Mouse (Mus musculus): ENCODE data around the gene Zyg11a.
"Not testable (repeated sequence)": the region's sequence is repeated elsewhere in the genome, so short reads cannot be mapped to it uniquely, and the experiment has no call there.

Zyg11a gene

DNA sequence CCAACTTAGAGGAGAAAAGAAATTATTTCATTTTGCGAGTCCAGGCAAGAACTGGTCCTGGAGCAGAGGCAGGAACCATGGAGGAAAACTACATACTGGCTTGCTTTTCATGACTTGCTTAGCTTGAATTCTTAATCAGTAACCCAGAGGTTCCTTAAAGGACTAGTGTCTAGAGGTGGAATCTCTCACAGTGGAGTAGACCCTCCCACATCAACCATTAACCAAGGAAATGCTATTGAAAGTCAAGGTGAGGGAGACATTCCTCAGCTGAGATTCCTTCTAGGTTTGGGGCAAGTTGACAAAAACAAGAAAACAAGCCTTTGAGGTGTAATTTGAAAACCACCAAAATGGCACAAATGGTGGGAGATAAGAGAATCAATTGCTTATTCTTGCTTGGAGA is 73.0 kb downstream of the Zyg11a start, which contains the start of gene Scp2:
Gene Scp2 (minus strand): TSS at position 119 of the 400 bp plus-strand sequence.
- DNase-seq (ENCODE audit: low spot score in 2 of 2), result no peak

DNA sequence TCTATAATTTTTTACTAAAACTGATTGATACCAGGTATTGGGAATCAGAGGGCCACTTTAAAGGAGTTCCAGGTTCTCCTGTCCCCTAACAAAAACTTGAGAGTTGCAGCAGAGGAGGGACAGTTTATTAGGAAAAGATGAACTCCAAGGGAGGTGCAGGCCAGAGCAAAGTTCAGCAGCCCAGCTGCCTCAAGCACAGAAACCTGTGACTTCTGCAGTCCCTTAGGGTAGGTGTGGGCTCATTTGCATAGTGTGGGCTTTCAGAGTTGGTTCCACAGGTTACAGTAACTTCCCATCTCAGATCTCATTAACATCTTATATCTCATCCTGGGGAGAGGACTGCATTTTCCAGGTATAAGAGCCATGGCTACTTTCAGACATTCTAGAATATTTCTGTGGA is 74.1 kb downstream of the Zyg11a start:
- DNase-seq (ENCODE audit: low spot score in 2 of 2), result no peak

DNA sequence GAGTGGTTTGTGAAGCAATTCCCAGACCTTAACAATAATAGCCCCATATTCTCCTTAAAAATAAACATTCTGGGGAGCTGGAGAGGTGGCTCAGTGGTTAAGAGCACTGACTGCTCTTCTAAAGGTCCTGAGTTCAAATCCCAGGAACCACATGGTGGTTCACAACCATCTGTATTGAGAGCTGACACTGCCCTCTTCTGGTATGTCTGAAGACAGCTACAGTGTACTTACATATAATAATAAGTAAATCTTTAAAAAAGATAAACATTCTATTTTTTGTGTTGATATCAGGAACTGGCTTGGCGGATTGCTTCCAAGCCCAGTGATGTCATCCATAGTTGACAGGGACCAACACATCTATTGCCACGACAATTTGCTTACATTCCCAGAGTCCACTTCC is 74.7 kb downstream of the Zyg11a start:
- DNase-seq (ENCODE audit: low spot score in 2 of 2), result not testable (repeated sequence)

DNA sequence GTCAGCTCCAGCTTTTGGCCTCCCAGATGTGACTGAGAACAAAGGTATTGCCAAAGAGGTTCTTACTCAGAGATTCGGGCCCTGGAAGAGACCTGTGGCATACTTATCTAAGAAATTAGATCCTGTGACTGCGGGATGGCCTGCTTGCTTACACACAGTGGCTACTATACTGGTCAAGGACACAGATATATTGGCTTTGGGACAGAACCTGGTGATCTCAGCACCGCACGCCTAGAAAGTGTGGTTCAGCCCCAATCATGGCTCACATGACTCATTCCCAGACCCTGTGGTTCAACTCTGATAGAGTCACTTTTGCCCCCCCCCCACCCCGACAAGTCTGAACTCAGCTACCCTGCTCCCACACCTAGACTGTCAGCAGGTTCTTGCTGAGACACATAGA is 80.9 kb downstream of the Zyg11a start:
- DNase-seq (ENCODE audit: low spot score in 2 of 2), result no peak
